Mouse (Mus musculus) myocyte (in vitro differentiated cells): ENCODE results near the gene Tmem116. TPM values are rescaled to one million over a fixed set of nuclear protein-coding genes. Genes with fewer than 3 reads are reported as not detected.
"Not testable (repeated sequence)": the region's sequence is repeated elsewhere in the genome, so short reads cannot be mapped to it uniquely, and the experiment has no call there.

Experiments
- H3K27me3 ChIP-seq: one replicate; pipeline ENCODE4 v1.6.1; 2011; ENCODE audit not compliant: control insufficient read depth, insufficient read depth, insufficient read length
- H3K36me3 ChIP-seq: one replicate; pipeline ENCODE4 v1.6.1; 2011; ENCODE audit not compliant: control insufficient read depth, insufficient read depth
- H3K4me2 ChIP-seq: one replicate; pipeline ENCODE4 v1.6.1; 2011; ENCODE audit warnings: low read depth, control low read depth
- H3K4me3 ChIP-seq: one replicate; pipeline ENCODE4 v1.5.1; 2011; ENCODE audit warnings: mild to moderate bottlenecking, control low read depth, moderate library complexity
- H3K79me2 ChIP-seq: one replicate; pipeline ENCODE4 v1.6.1; 2011; ENCODE audit not compliant: control insufficient read depth, insufficient read depth
- H3ac ChIP-seq: one replicate; pipeline ENCODE4 v1.6.1; 2011; ENCODE audit not compliant: control insufficient read depth, insufficient read length
- CEBPB ChIP-seq: IDR thresholded peaks from 2 replicates; pipeline ENCODE4 v1.6.1; 2011; ENCODE audit warnings: mild to moderate bottlenecking, moderate library complexity; ENCODE audit not compliant: poor library complexity, insufficient read depth, severe bottlenecking
- E2F4 ChIP-seq: IDR thresholded peaks from one replicate; pipeline ENCODE4 v1.6.1; 2011; ENCODE audit warnings: mild to moderate bottlenecking, control low read depth, moderate library complexity; ENCODE audit not compliant: insufficient read depth
- MAX ChIP-seq: IDR thresholded peaks from one replicate; pipeline ENCODE4 v1.6.1; 2011; ENCODE audit warnings: low read depth, mild to moderate bottlenecking, control low read depth
- MYOD1 ChIP-seq, 3 experiments: IDR thresholded peaks; one replicate each; pipeline ENCODE4 v1.6.1; 2011; ENCODE audit warnings: control low read depth in 2 of 3, low read depth in 2 of 3, mild to moderate bottlenecking in 2 of 3, moderate library complexity in 1 of 3; ENCODE audit not compliant: insufficient read length in 2 of 3, control insufficient read depth in 1 of 3
- MYOG ChIP-seq, 3 experiments: IDR thresholded peaks; one replicate each; pipeline ENCODE4 v1.6.1; 2011; ENCODE audit warnings: control low read depth in 2 of 3, low read depth in 2 of 3, mild to moderate bottlenecking in 2 of 3; ENCODE audit not compliant: insufficient read length in 2 of 3, control insufficient read depth in 1 of 3, insufficient read depth in 1 of 3
- POLR2A ChIP-seq: IDR thresholded peaks from one replicate; pipeline ENCODE4 v1.6.1; 2011; ENCODE audit warnings: low read depth, mild to moderate bottlenecking, control low read depth, moderate library complexity; ENCODE audit not compliant: insufficient read length
- POLR2AphosphoS2 ChIP-seq: IDR thresholded peaks from one replicate; pipeline ENCODE4 v1.6.1; 2011; ENCODE audit warnings: low read depth, control low read depth; ENCODE audit not compliant: insufficient read length
- REST ChIP-seq: IDR thresholded peaks from one replicate; pipeline ENCODE4 v1.6.1; 2011; ENCODE audit warnings: mild to moderate bottlenecking, control low read depth, moderate library complexity; ENCODE audit not compliant: insufficient read depth, insufficient read length
- SRF ChIP-seq: IDR thresholded peaks from one replicate; pipeline ENCODE4 v1.6.1; 2011; ENCODE audit warnings: low read depth; ENCODE audit not compliant: control insufficient read depth, insufficient read length
- TCF12 ChIP-seq: IDR thresholded peaks from one replicate; pipeline ENCODE4 v1.6.1; 2011; ENCODE audit warnings: mild to moderate bottlenecking, control low read depth; ENCODE audit not compliant: poor library complexity, insufficient read depth, severe bottlenecking
- TCF3 ChIP-seq: IDR thresholded peaks from one replicate; pipeline ENCODE4 v1.6.1; 2011; ENCODE audit warnings: low read depth, control low read depth; ENCODE audit not compliant: insufficient read length
- USF1 ChIP-seq: IDR thresholded peaks from one replicate; pipeline ENCODE4 v1.6.1; 2011; ENCODE audit warnings: low read depth, mild to moderate bottlenecking, control low read depth, moderate library complexity
- polyA plus RNA-seq: library from polyadenylated mRNA; unstranded; fragments of >200 nt; fragmentation: generic; extraction: Trizol; gene quantifications from one replicate; pipeline ENCODE4 v1.2.1, GENCODE M21; 2012; ENCODE audit warnings: missing spikeins

The Tmem116 gene
- polyA plus RNA-seq, 1 experiment = 3.3 TPM

GRCm38 (mm10) chr5:121493305-121493704 is 41.6 kb downstream of the Tmem116 start:
- H3ac ChIP-seq = no peak overlapping the region
- H3K36me3 ChIP-seq = no peaks in the 10 kb centered on the region
- H3K4me3 ChIP-seq = no peak overlapping the region
- TF ChIP-seq CEBPB = no peak
- no peak for TF ChIP-seq TCF3
- no peak for TF ChIP-seq MAX
- TF ChIP-seq MYOG (IDR thresholded peaks at IDR 0.05; ENCODE audit: control insufficient read depth in 1 of 3, insufficient read depth in 1 of 3, insufficient read length in 2 of 3, low read depth in 2 of 3) = no peak
- no peak for TF ChIP-seq POLR2A
- no peak for TF ChIP-seq SRF
- no peak for TF ChIP-seq USF1
- no peak for TF ChIP-seq MYOD1 (IDR thresholded peaks at IDR 0.05; ENCODE audit: control insufficient read depth in 1 of 3, insufficient read length in 2 of 3, low read depth in 2 of 3)
- TF ChIP-seq POLR2AphosphoS2 = no peak
- TF ChIP-seq TCF12 = no peak
- TF ChIP-seq REST = no peak
- TF ChIP-seq E2F4 = no peak
- H3K79me2 ChIP-seq = no peaks in the 10 kb centered on the region
- H3K27me3 ChIP-seq = peaks cover 32% of the 10 kb centered on the region
- H3K4me2 ChIP-seq = no peak overlapping the region

GRCm38 (mm10) chr5:121500719-121501118 is 49.0 kb downstream of the Tmem116 start:
- peaks cover 23% of the 10 kb centered on the region for H3K27me3 ChIP-seq
- no peak overlapping the region for H3K4me2 ChIP-seq
- H3K36me3 ChIP-seq = no peaks in the 10 kb centered on the region
- H3ac ChIP-seq = no peak overlapping the region
- no peaks in the 10 kb centered on the region for H3K79me2 ChIP-seq
- no peak overlapping the region for H3K4me3 ChIP-seq
- TF ChIP-seq E2F4 = no peak
- TF ChIP-seq SRF = no peak
- TF ChIP-seq MAX = no peak
- TF ChIP-seq USF1 = no peak
- TF ChIP-seq TCF12 = no peak
- TF ChIP-seq MYOD1 (IDR thresholded peaks at IDR 0.05; ENCODE audit: control insufficient read depth in 1 of 3, insufficient read length in 2 of 3, low read depth in 2 of 3) = no peak
- TF ChIP-seq MYOG (IDR thresholded peaks at IDR 0.05; ENCODE audit: control insufficient read depth in 1 of 3, insufficient read depth in 1 of 3, insufficient read length in 2 of 3, low read depth in 2 of 3) = no peak
- TF ChIP-seq TCF3 = no peak
- TF ChIP-seq POLR2A = no peak
- no peak for TF ChIP-seq CEBPB
- TF ChIP-seq POLR2AphosphoS2 = no peak
- TF ChIP-seq REST = no peak

- H3K4me3 ChIP-seq = not testable (repeated sequence)
Measured at GRCm38 (mm10) chr5:121501424-121501996, 49.8 kb downstream of the Tmem116 start.

DNA sequence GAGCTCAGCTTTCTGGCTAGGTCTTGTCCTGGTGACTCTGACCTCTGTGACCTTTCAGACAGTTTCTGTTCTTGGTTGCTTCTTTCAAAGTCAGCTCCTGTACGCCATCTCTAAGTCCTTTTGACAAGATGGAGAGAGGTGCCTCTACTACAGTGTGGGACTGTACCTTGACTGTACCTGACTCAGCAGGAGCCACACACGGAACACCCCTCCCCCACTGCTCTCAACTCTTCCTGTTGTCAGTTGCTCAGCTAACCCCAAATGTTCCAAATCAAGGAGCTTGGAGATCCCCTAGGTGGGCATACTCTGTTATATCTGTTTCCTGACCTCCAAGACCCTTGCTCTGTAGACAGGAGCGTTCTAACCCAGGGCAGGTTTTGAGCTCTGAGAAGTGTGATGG is 51.5 kb downstream of the Tmem116 start, which contains the start of gene Adam1b:
Gene Adam1b, minus strand, starts transcription at position 205 of the 400 bp plus-strand sequence.
- no peak within 1 kb of the TSS for H3K4me2 ChIP-seq
- H3K4me3 ChIP-seq = no peak within 1 kb of the TSS
- peaks cover 23% of the 10 kb centered on the region for H3K27me3 ChIP-seq
- no peaks in the 10 kb centered on the region for H3K36me3 ChIP-seq
- no peaks in the 10 kb centered on the region for H3K79me2 ChIP-seq
- H3ac ChIP-seq = no peak within 1 kb of the TSS
- TF ChIP-seq MYOG (IDR thresholded peaks at IDR 0.05; ENCODE audit: control insufficient read depth in 1 of 3, insufficient read depth in 1 of 3, insufficient read length in 2 of 3, low read depth in 2 of 3) = no peak
- no peak for TF ChIP-seq MAX
- no peak for TF ChIP-seq TCF12

More at GRCm38 (mm10) chr5:121501424-121501996, 49.8 kb downstream of the Tmem116 start:
- H3K36me3 ChIP-seq, H3ac ChIP-seq, H3K4me2 ChIP-seq, H3K79me2 ChIP-seq: not testable (repeated sequence)
- H3K27me3 ChIP-seq = peaks cover 23% of the 10 kb centered on the region

DNA sequence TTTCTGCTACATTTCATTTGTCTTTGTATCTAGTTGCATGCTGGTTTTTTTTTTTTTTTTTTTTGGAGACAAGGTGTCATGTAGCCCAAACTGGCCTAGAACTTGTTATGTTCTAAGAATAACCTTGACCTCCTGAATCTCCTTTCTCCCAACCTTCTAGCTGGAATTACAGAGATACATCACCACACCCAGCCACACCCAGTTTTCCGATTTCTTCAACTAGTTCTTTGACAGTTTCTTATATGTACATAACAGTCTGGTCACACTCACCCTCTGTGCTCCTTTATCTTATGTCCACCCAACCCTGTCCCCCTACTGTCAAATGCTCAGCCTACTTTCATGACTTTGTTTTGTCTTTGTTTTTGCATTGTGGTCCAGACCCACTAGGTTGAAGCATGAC is 55.2 kb downstream of the Tmem116 start:
- no peak for TF ChIP-seq CEBPB
- no peak for TF ChIP-seq MYOG (IDR thresholded peaks at IDR 0.05; ENCODE audit: control insufficient read depth in 1 of 3, insufficient read depth in 1 of 3, insufficient read length in 2 of 3, low read depth in 2 of 3)
- TF ChIP-seq E2F4 = no peak
- TF ChIP-seq TCF12 = no peak
- no peak for TF ChIP-seq POLR2A
- TF ChIP-seq POLR2AphosphoS2 = no peak
- TF ChIP-seq TCF3 = no peak
- no peak for TF ChIP-seq SRF
- TF ChIP-seq REST = no peak
- no peak for TF ChIP-seq MYOD1 (IDR thresholded peaks at IDR 0.05; ENCODE audit: control insufficient read depth in 1 of 3, insufficient read length in 2 of 3, low read depth in 2 of 3)
- no peak for TF ChIP-seq USF1
- TF ChIP-seq MAX = no peak
- Histone ChIP-seq H3K36me3 (no peaks in the 10 kb centered on the region), H3K27me3 (peaks cover 10% of the 10 kb centered on the region), H3ac (no peak overlapping the region), H3K79me2 (no peaks in the 10 kb centered on the region), H3K4me2 (no peak overlapping the region), H3K4me3 (no peak overlapping the region)

GRCm38 (mm10) chr5:121510009-121510408 is 58.3 kb downstream of the Tmem116 start:
- Histone ChIP-seq H3ac (no peak overlapping the region), H3K36me3 (no peaks in the 10 kb centered on the region), H3K27me3 (no peaks in the 10 kb centered on the region), H3K4me2 (no peak overlapping the region), H3K79me2 (no peaks in the 10 kb centered on the region), H3K4me3 (no peak overlapping the region)
- TF ChIP-seq CEBPB (no peak), POLR2A (no peak), TCF3 (no peak), USF1 (no peak), POLR2AphosphoS2 (no peak), MAX (no peak), MYOG (IDR thresholded peaks at IDR 0.05; ENCODE audit: control insufficient read depth in 1 of 3, insufficient read depth in 1 of 3, insufficient read length in 2 of 3, low read depth in 2 of 3) (no peak), REST (no peak), MYOD1 (IDR thresholded peaks at IDR 0.05; ENCODE audit: control insufficient read depth in 1 of 3, insufficient read length in 2 of 3, low read depth in 2 of 3) (no peak)
